Mouse (Mus musculus) heart, adult 2 months (tissue): ENCODE results near the gene Mapkap1.

Experiments
- CTCF ChIP-seq: fragments of 200-600 bp; IDR thresholded peaks from 2 replicates; pipeline ENCODE4 v1.8.1; 2022; ENCODE audit warnings: antibody characterized with exemption, mild to moderate bottlenecking, moderate library complexity
- POLR2A ChIP-seq: fragments of 200-500 bp; IDR thresholded peaks from 2 replicates; pipeline ENCODE4 v1.6.1; 2011; ENCODE audit warnings: mild to moderate bottlenecking, low read depth, low read length, control low read depth; ENCODE audit not compliant: insufficient read depth

- TF ChIP-seq POLR2A: no peak
- no peak for TF ChIP-seq CTCF
These were observed 239.4 kb downstream of the Mapkap1 start for GRCm38 (mm10) chr2:34645851-34646540.
